Mouse (Mus musculus): Measurements from ENCODE around the gene Tro.

The Tro gene

GRCm38 (mm10) chrX:150656908-150657796, at the start of gene Tro:
Tro (minus strand) TSS chrX:150657583.
- DNase-seq = peak; percentile 86 to 90

- no peak for DNase-seq
Observed at GRCm38 (mm10) chrX:150677505-150677904, 20.1 kb upstream of the Tro start.

- peak; percentile 54 to 58 for DNase-seq
Observed at GRCm38 (mm10) chrX:150662809-150663208, 5.4 kb upstream of the Tro start.

GRCm38 (mm10) chrX:150657797-150658118, 375 bp upstream of the Tro start:
- DNase-seq = peak; percentile 5 to 12

- peak; percentile 70 to 73 for DNase-seq
Observed at GRCm38 (mm10) chrX:150656122-150656907, 1.1 kb downstream of the Tro start.

GRCm38 (mm10) chrX:150636421-150636820, 21.0 kb downstream of the Tro start:
- no peak for DNase-seq

GRCm38 (mm10) chrX:150598882-150599281, 58.5 kb downstream of the Tro start:
- no peak for DNase-seq
